Mouse (Mus musculus): ENCODE data around the gene Snapc2.

- TF ChIP-seq CTCF (IDR thresholded peaks at IDR 0.05; ENCODE audit: control insufficient read depth, insufficient read depth, insufficient read length) (no peak), MYOD1 (IDR thresholded peaks at IDR 0.05; ENCODE audit: control insufficient read depth, insufficient read length, low read depth) (no peak), MAX (IDR thresholded peaks at IDR 0.05) (no peak), USF1 (IDR thresholded peaks at IDR 0.05; ENCODE audit: low read depth) (no peak), MYOG (IDR thresholded peaks at IDR 0.05; ENCODE audit: control insufficient read depth, extremely low read depth, insufficient read length) (no peak)
These were observed 30.8 kb upstream of the Snapc2 start for GRCm38 (mm10) chr8:4222059-4222458.

All from C2C12 (cell line).